Mouse (Mus musculus) forebrain, postnatal 0 days (tissue): ENCODE measurements at regions not wholly inside any gene's neighbourhood (a gene's known extent, or its start where the extent isn't known, plus 50 kb on each side); places are given as distances from the start of the nearest gene placed in this dataset.

Source experiments
- ATAC-seq: fragments of 200-750 bp; cut with Nextera tagmentation; 2 replicates; pipeline ENCODE4 v1.8.0; 2017; ENCODE audit warnings: mild to moderate bottlenecking, moderate library complexity
- DNase-seq: peaks from one replicate; pipeline ENCODE4 v3.0.0-alpha.2; 2015
- H3K27ac ChIP-seq: fragments of 300-500 bp; sonication (generic); 2 replicates; pipeline ENCODE4 v1.5.1; 2014; ENCODE audit warnings: low read depth, mild to moderate bottlenecking, antibody characterized with exemption, low read length, moderate library complexity, mixed read lengths
- H3K27me3 ChIP-seq: fragments of 300-500 bp; sonication (generic); 2 replicates; pipeline ENCODE4 v1.6.1; 2014; ENCODE audit warnings: mild to moderate bottlenecking, low read length, mixed read lengths; ENCODE audit not compliant: insufficient read depth
- H3K36me3 ChIP-seq: fragments of 300-500 bp; sonication (generic); 2 replicates; pipeline ENCODE4 v1.6.1; 2014; ENCODE audit warnings: mild to moderate bottlenecking, moderate library complexity; ENCODE audit not compliant: insufficient read depth
- H3K4me1 ChIP-seq: fragments of 300-500 bp; sonication (generic); 2 replicates; pipeline ENCODE4 v1.6.1; 2014; ENCODE audit warnings: antibody characterized with exemption; ENCODE audit not compliant: insufficient read depth
- H3K4me2 ChIP-seq: fragments of 300-500 bp; sonication (generic); 2 replicates; pipeline ENCODE4 v1.6.1; 2014; ENCODE audit warnings: low read depth, mild to moderate bottlenecking, moderate library complexity
- H3K4me3 ChIP-seq: fragments of 300-500 bp; sonication (generic); 2 replicates; pipeline ENCODE4 v1.5.1; 2014; ENCODE audit warnings: low read depth, low read length, mixed read lengths
- H3K9ac ChIP-seq: fragments of 300-500 bp; sonication (generic); 2 replicates; pipeline ENCODE4 v1.6.1; 2014; ENCODE audit warnings: mild to moderate bottlenecking
- H3K9me3 ChIP-seq: fragments of 300-500 bp; sonication (generic); 2 replicates; pipeline ENCODE4 v1.6.1; 2016; ENCODE audit warnings: low read length
- CTCF ChIP-seq: sonication (generic); IDR thresholded peaks from 2 replicates; pipeline ENCODE4 v1.5.1; 2016; ENCODE audit warnings: antibody characterized with exemption, control low read depth, low read depth
- WGBS: fragments of 180-500 bp; shearing (Covaris S2); extraction: QIAGEN DNeasy Blood & Tissue Kit; methylation state at CpG from one replicate; pipeline ENCODE4 v1.1.7; 2014; 5-methylcytosine and 5-hydroxymethylcytosine counted together

DNA sequence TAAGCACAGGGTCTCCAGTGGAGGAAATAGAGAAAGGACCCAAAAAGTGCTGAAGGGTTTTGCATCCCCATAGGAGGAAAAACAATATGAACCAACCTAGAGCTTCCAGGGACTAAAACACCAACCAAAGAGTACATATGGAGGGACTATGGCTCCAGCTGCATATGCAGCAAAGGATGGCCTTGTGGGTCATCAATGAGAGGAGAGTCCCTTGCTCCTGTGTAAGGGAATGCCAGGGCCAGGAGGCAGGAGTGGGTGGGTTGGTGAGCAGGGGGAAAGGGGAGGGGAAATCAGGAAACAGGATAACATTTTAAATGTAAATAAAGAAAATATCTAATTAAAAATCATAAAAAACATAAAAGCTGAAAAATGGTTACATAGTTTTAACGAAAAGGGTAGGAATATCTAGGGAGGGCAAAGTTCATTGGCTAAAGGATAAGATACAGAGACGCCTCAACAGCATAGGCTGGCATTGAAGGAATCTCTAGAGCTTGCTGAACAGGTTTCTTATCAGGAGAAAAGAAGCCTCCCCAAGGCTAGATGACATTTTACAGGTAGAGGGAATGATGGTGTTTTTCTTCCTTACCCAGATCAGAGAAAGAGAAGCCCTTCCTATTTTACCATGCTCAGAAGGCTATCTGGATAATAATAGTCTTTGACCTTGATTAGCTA lies 823.8 kb upstream of the Lrrc4c start:
- H3K4me3 ChIP-seq: no peak overlapping the region
- no peaks in the 10 kb centered on the region for H3K36me3 ChIP-seq
- TF ChIP-seq CTCF: no peak
- DNase-seq (no peak), ATAC-seq (no peak)
- no peak overlapping the region for H3K4me2 ChIP-seq
- no peaks in the 10 kb centered on the region for H3K4me1 ChIP-seq
- WGBS: 93% methylated on average over 2 of the region's 2 CpGs
- no peak overlapping the region for H3K27ac ChIP-seq
- no peak overlapping the region for H3K9ac ChIP-seq
- H3K9me3 ChIP-seq: no peaks in the 10 kb centered on the region
- no peaks in the 10 kb centered on the region for H3K27me3 ChIP-seq

DNA sequence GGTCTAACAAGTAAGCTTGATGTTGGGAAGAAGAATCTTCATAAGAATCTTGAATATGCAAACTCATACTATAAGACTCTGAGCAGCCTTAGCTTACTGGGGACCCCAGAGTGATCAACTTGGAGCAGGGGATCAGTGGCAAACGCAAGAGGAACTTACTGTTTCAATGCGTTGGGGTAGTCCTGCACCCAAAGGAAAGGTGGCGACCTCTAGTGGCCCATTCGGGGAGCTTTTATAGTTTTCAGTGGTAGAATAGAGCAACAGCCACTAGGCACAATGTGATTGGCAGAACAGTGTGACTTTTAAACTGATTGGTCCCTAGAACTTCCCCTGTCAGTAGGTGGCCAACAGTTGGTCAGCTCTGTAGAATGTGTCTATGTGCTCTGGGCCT lies 823.3 kb upstream of the Lrrc4c start:
- no peaks in the 10 kb centered on the region for H3K4me1 ChIP-seq
- H3K27me3 ChIP-seq: no peaks in the 10 kb centered on the region
- no peak overlapping the region for H3K9ac ChIP-seq
- H3K36me3 ChIP-seq: no peaks in the 10 kb centered on the region
- no peak; the same call in 1 of the 2 replicates for TF ChIP-seq CTCF
- WGBS: 48% methylated on average over 4 of the region's 4 CpGs
- DNase-seq (no peak), ATAC-seq (no peak)
- no peak overlapping the region for H3K4me3 ChIP-seq
- no peak overlapping the region for H3K27ac ChIP-seq
- no peaks in the 10 kb centered on the region for H3K9me3 ChIP-seq
- H3K4me2 ChIP-seq: no peak overlapping the region

DNA sequence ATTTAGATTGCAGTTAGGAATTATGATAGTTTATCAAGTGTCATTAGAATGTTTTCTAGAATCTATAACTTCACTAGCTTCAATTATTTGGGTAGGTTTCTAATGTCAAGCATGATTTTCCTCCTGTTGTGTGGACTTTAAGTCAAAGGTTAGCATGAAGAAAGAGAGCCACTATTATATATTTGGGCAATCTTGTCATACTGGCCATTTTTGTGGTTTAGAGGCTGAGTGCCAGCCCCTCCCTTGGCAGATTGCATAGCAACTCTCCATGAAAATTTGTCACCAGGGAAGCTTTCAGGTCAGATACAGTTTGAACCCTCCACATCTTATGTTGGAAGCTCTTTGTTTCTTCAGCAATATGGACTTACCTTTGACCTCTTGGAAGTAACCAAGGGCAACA lies 806.7 kb upstream of the Lrrc4c start:
- no peaks in the 10 kb centered on the region for H3K27me3 ChIP-seq
- no peak overlapping the region for H3K4me3 ChIP-seq
- H3K4me1 ChIP-seq: no peaks in the 10 kb centered on the region
- no peak for ATAC-seq
- H3K9ac ChIP-seq: no peak overlapping the region
- no peak for TF ChIP-seq CTCF
- H3K4me2 ChIP-seq: no peak overlapping the region
- no peaks in the 10 kb centered on the region for H3K36me3 ChIP-seq
- no peak for DNase-seq
- no peak overlapping the region for H3K27ac ChIP-seq
- H3K9me3 ChIP-seq: no peaks in the 10 kb centered on the region

DNA sequence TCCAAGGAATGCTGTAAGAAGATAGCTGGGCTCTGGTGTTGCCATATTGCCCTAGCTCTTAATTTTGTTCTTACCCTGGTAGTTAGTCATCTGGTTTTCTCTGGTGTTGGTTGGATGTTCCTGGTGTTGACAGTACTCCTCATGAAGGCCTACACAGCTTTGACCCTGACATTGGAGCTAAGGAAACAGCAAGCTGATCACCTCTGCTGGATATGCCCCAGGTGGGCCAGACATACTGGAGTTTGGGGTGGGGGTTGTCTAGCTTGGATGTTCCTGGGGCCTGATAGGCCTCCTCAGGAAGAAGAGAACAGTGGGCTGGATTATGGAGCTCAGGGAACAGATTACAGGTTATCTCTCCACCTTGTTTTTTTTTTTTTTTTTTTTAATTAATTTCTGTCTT lies 796.3 kb upstream of the Lrrc4c start:
- no peaks in the 10 kb centered on the region for H3K36me3 ChIP-seq
- H3K27me3 ChIP-seq: no peaks in the 10 kb centered on the region
- H3K9ac ChIP-seq: no peak overlapping the region
- H3K4me1 ChIP-seq: no peaks in the 10 kb centered on the region
- H3K4me3 ChIP-seq: no peak overlapping the region
- TF ChIP-seq CTCF: no peak
- DNase-seq (no peak), ATAC-seq (no peak)
- no peak overlapping the region for H3K27ac ChIP-seq
- H3K9me3 ChIP-seq: no peaks in the 10 kb centered on the region
- H3K4me2 ChIP-seq: no peak overlapping the region

DNA sequence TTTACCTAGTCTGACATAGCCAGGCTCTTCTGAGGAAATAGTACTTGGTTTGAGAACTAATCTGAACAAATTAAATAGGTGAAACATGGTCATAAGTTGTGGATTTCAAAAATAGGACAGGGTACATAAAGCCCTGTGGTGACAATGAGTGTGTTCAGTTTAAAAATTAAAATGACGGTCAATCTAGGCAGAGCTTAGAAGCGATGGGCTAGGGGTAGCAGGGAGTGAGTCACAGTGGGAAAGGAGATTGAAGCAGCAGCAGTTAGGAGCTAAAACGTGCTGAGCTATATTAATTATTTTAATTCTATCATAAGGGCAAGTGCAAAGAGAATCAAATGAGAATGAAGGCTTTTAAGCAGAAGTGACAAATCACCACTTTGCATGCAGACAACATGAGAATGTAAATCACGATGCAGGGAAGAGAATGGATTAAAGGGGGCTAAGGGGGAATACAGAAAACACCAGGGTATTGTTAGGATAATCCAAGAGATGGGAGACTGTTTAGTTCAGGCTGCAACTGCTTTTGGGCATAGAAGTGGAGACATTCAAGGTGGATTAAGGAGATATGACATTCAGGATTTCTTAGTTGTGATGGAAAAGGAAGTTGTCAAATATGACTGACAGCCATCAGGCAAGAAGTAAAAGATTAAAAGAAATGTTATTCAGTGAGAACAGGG lies 793.2 kb upstream of the Lrrc4c start:
- DNase-seq: no peak
- Histone ChIP-seq H3K4me1 (no peaks in the 10 kb centered on the region), H3K4me3 (no peak overlapping the region), H3K27ac (no peak overlapping the region), H3K9ac (no peak overlapping the region), H3K9me3 (no peaks in the 10 kb centered on the region), H3K36me3 (no peaks in the 10 kb centered on the region), H3K4me2 (no peak overlapping the region), H3K27me3 (no peaks in the 10 kb centered on the region)
- TF ChIP-seq CTCF: no peak
- ATAC-seq: no peak
- 31% methylated on average over 4 of the region's 4 CpGs for WGBS

DNA sequence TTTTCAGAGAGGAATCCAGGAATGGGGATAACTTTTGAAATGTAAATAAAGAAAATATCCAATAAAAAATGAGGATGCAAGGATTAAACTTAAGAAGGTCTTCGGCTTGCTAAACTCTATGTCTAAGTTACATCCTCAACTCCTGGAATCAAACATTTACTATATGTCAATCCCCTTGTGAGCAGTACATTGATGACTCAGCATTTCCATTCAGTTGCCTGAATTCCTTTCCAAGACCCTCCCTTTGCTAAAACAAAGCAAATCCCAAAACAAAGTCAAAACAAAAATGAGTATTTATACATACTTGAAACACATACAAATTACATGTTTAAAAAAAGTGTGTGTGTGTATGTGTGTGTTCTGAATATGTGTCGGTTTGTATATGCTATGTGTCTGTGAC lies 753.9 kb upstream of the Lrrc4c start:
- Histone ChIP-seq H3K9me3 (no peaks in the 10 kb centered on the region), H3K9ac (no peak overlapping the region), H3K36me3 (no peaks in the 10 kb centered on the region), H3K27ac (no peak overlapping the region), H3K4me2 (no peak overlapping the region), H3K27me3 (no peaks in the 10 kb centered on the region), H3K4me1 (no peaks in the 10 kb centered on the region), H3K4me3 (no peak overlapping the region)
- TF ChIP-seq CTCF: no peak
- ATAC-seq (no peak), DNase-seq (no peak)
- WGBS: 90% methylated on average over 2 of the region's 2 CpGs

DNA sequence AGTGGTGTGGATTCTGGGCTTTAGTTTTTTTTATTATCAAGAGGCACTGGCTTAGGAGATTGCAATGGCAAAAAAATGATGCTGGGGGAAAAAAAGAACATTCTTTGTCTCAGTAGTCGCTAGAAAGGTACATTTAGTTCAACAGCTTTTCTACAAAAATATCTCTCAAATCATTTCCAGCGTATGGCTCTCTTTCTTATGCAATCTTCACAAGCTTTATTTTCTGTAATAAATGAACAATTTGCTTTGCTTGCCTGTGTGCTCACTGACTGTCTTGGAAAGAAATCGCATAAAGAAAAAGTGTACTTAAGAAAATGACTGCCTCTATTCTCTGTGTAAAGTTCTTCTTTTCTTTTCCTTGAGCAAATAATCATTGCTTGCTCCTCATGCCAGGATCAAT lies 742.1 kb upstream of the Lrrc4c start:
- Histone ChIP-seq H3K27ac (no peak overlapping the region), H3K4me2 (no peak overlapping the region), H3K4me3 (no peak overlapping the region), H3K36me3 (no peaks in the 10 kb centered on the region), H3K27me3 (no peaks in the 10 kb centered on the region), H3K9ac (no peak overlapping the region), H3K4me1 (no peaks in the 10 kb centered on the region), H3K9me3 (no peaks in the 10 kb centered on the region)
- TF ChIP-seq CTCF: no peak
- no peak for DNase-seq
- 78% methylated on average over 3 of the region's 3 CpGs for WGBS
- ATAC-seq: no peak
